Mouse (Mus musculus) layer of hippocampus, postnatal 14 days (tissue): ENCODE measurements at regions not wholly inside any gene's neighbourhood (a gene's known extent, or its start where the extent isn't known, plus 50 kb on each side); places are given as distances from the start of the nearest gene placed in this dataset.

Experiments used
- DNase-seq, 2 experiments: peaks; one replicate each; pipeline ENCODE4 v3.0.0; 2021 to 2022; ENCODE audit warnings: low spot score in 2 of 2, mixed read lengths in 1 of 2

DNA sequence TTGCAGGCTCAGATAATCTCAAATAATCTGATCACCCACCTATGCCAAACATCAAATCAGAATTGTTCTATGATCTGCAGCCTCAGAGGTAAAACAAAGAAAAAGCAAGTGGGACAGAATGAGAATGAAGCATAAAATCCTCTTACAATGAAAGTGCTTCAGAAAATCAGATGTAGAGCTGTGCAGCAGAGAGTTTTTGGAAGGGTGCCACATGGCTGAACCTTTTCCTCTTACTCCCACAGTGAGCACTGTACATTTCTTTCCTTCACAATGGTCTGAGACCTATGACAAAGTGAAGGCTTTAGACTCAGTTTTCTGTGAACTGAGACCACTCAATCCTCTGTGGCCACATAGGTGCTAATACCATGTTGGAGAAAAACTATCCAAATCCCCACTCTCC, 116.4 kb upstream of the Rag2 start:
- DNase-seq: no peak
